Mouse (Mus musculus): ENCODE data around the gene Cse1l.

Gene Cse1l

GRCm38 (mm10) chr2:166905711-166906522, at the start of gene Cse1l:
TSS of gene Cse1l (plus strand) at chr2:166906040.
- peak; percentile 87 to 98 for DNase-seq (ENCODE audit: low spot score in 2 of 2)

GRCm38 (mm10) chr2:166856366-166856765, 49.5 kb upstream of the Cse1l start:
- DNase-seq (ENCODE audit: low spot score in 2 of 2) = no peak

DNA sequence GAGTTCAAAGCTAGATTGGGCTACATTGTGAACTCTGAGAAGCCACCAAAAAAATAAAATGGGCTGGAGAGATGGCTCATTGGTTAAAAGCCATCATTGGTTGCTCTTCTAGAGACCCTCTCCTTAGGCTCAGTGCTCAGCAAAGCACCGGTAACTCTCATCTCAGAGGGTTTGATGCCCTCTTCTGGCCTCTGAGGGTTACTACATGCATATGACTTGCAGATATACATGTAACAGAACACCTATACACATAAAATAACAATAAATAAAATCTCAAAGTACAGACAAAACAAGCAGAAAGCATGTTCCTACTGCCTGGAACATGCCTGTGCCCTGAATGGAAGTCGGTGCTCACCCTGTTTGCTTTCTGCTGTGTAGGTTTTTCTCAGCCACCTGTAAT, 48.7 kb upstream of the Cse1l start:
- no peak for DNase-seq (ENCODE audit: low spot score in 2 of 2)

DNA sequence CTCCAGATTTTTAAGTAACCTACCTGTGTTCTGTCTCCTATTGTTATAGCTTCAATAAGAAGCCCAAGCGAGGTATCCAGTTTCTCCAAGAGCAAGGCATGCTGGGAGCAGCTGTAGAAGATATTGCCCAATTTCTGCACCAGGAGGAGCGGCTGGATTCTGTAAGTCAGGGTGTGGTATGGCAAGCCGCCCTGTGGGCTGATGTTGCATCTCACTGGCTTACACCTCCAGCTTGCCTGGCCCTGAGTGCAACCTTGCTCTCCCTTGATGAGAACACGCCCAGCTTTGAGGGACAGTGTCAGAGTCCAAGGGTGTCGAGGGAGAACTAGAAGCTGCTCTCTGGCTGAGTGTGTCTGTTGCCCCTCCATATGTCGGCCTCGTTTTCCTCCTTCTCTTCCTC, 46.6 kb upstream of the Cse1l start:
- no peak for DNase-seq (ENCODE audit: low spot score in 2 of 2)

DNA sequence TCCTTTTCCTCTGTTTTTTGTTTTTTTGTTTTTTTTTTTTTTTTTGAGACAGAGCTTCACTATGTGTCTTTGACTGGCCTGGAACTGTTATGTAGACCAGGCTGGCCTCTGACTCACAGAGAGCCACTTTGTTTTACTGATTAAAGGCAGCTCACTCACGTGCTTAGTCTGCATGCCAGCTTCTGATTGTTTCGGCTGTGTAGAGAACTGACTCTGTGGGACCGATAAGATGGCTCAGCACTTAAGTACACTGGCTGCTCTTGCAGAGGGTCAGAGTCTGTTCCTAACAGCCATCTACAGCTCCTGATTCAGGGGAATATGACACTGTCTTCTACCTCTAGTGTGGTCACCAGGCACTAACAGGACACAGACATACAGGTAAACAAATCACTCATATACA, 43.3 kb upstream of the Cse1l start:
- DNase-seq (ENCODE audit: low spot score in 2 of 2) = no peak

GRCm38 (mm10) chr2:166865476-166865875, 40.4 kb upstream of the Cse1l start:
- peak in 1 of 2 experiments; percentile 17 for DNase-seq (ENCODE audit: low spot score in 2 of 2)

GRCm38 (mm10) chr2:166870271-166870865, 35.5 kb upstream of the Cse1l start:
- no peak for DNase-seq (ENCODE audit: low spot score in 2 of 2)

- DNase-seq (ENCODE audit: low spot score in 2 of 2) = no peak
Observed at GRCm38 (mm10) chr2:166870899-166871298, 34.9 kb upstream of the Cse1l start.

DNA sequence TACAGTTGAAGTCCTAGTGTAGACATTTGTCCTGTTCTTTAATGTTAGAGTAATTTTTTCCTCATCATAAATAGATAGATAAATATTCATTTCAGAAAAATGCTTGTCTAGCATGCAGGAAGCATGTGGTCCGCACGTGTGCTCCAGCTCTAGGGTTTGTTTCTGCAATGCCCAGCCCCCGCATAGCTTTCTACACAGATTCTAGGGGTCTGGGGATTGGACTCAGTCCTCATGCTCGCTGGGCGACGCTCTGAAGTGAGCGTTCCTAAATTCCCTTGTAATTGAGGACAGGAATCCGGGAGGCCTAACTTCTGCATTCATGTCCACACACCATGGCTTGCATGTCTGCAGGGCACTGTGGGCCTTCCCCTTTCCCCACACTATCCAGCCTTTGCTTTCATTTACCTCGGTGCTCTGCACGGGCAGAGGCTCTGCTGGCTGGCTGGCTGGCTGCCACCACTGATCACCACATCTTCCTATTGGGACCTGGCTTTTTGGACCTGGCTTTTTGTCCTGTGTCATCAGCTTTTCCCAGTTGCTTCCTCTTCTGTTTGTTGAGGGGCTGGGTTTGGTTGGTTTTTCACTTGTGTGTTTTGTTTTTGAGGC, 31.1 kb upstream of the Cse1l start:
- DNase-seq (ENCODE audit: low spot score in 2 of 2) = no peak

GRCm38 (mm10) chr2:166875561-166875960, 30.3 kb upstream of the Cse1l start:
- no peak for DNase-seq (ENCODE audit: low spot score in 2 of 2)

DNA sequence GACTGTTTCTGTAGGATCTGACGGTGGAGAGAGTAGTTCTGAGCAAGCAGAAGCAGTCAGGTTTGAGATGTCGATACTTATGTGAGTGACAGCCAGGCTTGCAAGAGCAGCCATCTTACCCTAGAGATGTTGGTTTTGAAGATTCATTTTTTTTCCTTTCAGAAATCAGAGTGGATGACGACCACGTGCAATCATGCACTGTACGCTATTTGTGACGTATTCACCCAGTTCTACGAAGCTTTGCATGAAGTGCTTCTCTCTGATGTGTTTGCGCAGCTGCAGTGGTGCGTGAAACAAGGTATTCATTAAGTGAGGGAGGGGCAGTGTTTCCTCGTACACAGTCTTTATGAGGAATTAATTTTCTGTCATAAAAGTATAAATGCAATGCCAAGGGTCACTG, 29.5 kb upstream of the Cse1l start:
- DNase-seq (ENCODE audit: low spot score in 2 of 2) = no peak

GRCm38 (mm10) chr2:166885066-166885465, 20.8 kb upstream of the Cse1l start:
- no peak for DNase-seq (ENCODE audit: low spot score in 2 of 2)

GRCm38 (mm10) chr2:166885619-166886018, 20.2 kb upstream of the Cse1l start:
- no peak for DNase-seq (ENCODE audit: low spot score in 2 of 2)

- DNase-seq (ENCODE audit: low spot score in 2 of 2) = no peak
Observed at GRCm38 (mm10) chr2:166886231-166886630, 19.6 kb upstream of the Cse1l start.

GRCm38 (mm10) chr2:166887816-166888215, 18.0 kb upstream of the Cse1l start:
- DNase-seq (ENCODE audit: low spot score in 2 of 2) = no peak

GRCm38 (mm10) chr2:166891366-166891880, 14.4 kb upstream of the Cse1l start:
- no peak for DNase-seq (ENCODE audit: low spot score in 2 of 2)

DNA sequence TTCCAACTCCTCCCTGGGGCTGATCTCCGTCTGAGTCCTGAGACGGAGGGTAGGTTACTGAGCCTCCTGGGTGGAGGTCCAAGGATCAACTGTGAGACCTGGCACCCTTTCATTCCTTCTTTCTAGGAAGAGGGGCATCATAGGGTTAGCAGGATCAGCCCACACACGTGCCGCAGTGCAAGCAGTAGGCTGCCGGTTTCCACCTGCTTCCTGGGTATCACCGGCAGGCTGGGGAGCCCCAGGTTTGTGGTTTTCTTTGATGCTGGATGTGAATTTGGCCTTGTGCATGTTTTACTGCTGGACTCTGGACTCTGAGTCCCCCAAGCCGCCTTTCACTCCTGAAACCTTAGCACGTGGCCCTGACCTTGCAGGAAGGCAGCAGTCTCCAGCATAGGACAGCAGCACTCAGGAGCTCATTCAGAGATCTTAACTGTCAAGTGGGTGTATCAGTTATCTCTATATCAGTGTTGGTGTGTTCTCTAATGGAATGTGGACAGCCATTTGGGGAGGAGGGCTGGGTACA, 13.6 kb upstream of the Cse1l start:
- no peak for DNase-seq (ENCODE audit: low spot score in 2 of 2)

DNA sequence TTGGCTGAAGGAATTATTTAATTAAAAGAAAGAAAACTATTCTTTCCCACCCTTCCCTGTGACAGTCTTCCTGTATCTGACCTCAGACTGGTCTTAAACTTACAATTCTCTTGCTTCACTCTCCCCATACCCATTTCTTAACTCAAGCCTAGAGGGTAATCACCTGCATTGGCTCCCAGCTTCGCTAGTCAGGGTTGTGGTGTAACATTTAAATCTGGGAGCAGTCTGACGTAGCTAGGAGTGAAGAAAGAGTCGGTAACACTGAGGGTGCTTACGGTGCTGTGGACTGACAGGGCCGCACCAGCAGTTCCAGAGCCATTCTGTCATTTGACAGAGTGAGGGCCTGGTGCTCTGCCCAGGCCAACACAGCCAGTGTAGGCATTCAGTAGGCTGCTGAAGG, 12.8 kb upstream of the Cse1l start:
- DNase-seq (ENCODE audit: low spot score in 2 of 2) = no peak

DNA sequence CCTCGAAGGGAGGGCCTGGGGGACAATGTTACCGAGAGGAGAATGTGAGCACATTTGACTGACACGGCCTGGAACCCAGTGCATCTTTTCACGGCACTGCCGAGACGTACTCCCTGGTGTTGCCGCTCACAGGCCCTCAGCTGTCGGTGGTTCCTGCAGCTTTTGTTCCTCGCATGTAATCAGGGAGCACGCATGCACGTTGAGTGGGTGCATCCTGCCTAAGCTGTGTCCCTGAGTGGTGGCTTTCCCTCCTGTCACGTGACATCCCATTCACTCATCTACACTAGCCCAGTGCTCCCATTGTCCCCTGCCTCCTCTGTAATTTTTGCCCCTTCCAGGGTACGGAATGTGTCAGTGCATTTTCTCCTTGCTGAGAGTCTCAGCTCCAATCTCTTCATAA, 9.5 kb upstream of the Cse1l start:
- DNase-seq (ENCODE audit: low spot score in 2 of 2) = no peak

DNA sequence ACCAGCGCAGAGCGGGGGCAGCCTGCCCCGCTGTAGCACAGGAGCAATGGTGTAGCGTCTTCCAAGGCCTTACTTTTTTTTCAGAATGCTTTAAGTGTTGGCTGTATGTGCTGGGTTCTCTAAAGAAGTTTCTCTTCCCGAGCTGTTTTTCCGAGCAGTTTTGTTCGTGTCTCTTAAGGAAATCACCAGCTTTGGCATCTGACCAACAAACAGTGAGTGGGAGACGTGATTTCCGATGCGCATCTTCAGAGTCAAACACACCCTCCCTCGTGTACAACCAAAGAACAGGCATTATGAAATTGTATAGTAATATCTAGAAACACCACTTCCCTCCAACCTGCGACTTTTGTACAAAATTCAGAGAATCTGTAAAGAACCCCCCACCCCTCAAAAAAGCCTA, 8.9 kb upstream of the Cse1l start:
- peak in 1 of 2 experiments; percentile 34 for DNase-seq (ENCODE audit: low spot score in 2 of 2)

DNA sequence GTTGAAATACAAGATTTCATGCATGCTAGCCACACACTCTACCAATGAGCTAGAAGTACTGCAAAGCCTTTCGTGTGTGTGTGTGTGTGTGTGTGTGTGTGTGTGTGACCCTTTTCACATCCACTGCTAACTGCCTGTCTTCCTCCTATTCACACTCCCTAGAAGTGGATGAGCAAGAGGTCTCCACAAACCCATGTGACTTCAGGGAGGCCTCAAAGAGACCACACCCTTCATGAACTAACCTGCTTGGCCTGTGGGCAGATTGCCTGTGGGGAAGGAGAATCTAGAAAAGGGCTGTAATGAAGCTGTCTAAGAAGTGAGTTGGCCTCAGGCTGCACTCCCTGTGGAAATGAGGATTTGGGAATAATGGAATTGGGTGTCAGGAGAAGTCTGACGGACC, 6.7 kb upstream of the Cse1l start:
- DNase-seq (ENCODE audit: low spot score in 2 of 2) = no peak

DNA sequence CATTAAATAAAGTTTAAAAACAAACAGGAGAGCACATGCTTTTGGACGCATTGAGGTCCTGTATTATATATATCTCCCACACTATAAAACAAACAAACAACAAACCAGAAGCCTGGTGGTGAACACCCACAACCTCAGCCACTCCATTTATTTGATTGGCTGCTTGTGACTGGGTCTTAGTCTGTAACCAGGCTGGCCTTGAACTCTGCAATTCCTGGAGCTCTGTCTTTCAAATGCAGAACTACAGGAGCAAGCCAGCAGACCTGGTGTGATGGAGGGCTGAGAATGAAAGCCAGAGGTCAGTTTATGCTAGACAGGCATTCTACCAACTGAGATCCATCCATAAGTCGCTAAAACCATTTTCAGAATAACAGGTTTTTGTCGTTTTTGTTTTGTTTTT, 6.1 kb upstream of the Cse1l start:
- no peak for DNase-seq (ENCODE audit: low spot score in 2 of 2)

All from left cerebral cortex, adult 9 months (tissue).